In genomic region chr3:69159501-69159900, GRCm38 (mm10) we compare ENCODE assay signal across 21 mouse cellular contexts. TPM values are rescaled to one million over a fixed set of nuclear protein-coding genes. Genes with fewer than 3 reads are reported as not detected.
DNase-seq lines count a peak whose midpoint lies in the region; ATAC-seq lines count a peak whose summit lies in the region.
"Had no signal": no experiment of that assay in that cellular context is flagged by ENCODE, and none has a peak within 500 bp of the region (broad histone marks: within the 10 kb centered on the region; RNA-seq: fewer than 3 reads in every experiment).

No protein-coding gene starts in this region.

- peak; percentile 52 for ATAC-seq in frontal cortex, adult (ENCODE audit: low TSS enrichment)
- ATAC-seq in monocyte, adult 5-6 weeks (replicated peaks; ENCODE audit: insufficient number of reproducible peaks, low FRiP score, low TSS enrichment, poor library complexity, severe bottlenecking): peak; percentile 53
- ATAC-seq: forebrain, postnatal 0 days; midbrain, embryonic 16.5 days had no signal

- no peak for DNase-seq in frontal cortex, postnatal 14 days (ENCODE audit: low spot score in 2 of 2)
- peak; percentile 26 for DNase-seq in thymus, postnatal 25 days
- DNase-seq in thymus, postnatal 0 days (ENCODE audit: low spot score): no peak
- no peak for DNase-seq in retina, embryonic 14.5 days (ENCODE audit: low spot score)
- no peak for DNase-seq in adrenal gland, adult 8-10 months
- DNase-seq: adrenal gland, postnatal 10 days; cerebellum, adult 9-10 months; forebrain, postnatal 0 days; gastrocnemius, postnatal 14 days; heart, adult 18-20 months; heart, postnatal 4 days; kidney, adult 11 months; kidney, postnatal 14 days; liver; lung, adult 2 months; lung, postnatal 10 days; right cerebral cortex, postnatal 25 days; spleen, adult 18-20 months had no signal

RNA-seq across cellular contexts. Expression of gene Kpna4, which starts 32.6 kb away (rescaled TPM):
- 40.2 and 44.5 TPM in 2 replicates for polyA plus RNA-seq in thymus, postnatal 0 days (2015; fragmentation: Nextera tagmentation; extraction: Ambion mirVana)
- total RNA-seq in monocyte, adult 5-6 weeks (2017): 173 to 214 TPM (median 173 TPM) in 3 replicates
- total RNA-seq in adrenal gland, adult 8-10 months (2022): 10 to 100 TPM; 53.4 to 79.9 (median 67.1) TPM
